Mouse (Mus musculus) CD4-positive, CD25-positive, alpha-beta regulatory T cell, adult 2 months (primary cell): ENCODE data around the gene Sdhaf3.

ENCODE experiments used
- DNase-seq: peaks from one replicate; pipeline ENCODE4 v3.0.0-alpha.2; 2012; ENCODE audit warnings: low read depth, low spot score

Sdhaf3 gene

GRCm38 (mm10) chr6:7062819-7063218, 107.0 kb downstream of the Sdhaf3 start:
- no peak for DNase-seq

GRCm38 (mm10) chr6:7068782-7069181, 113.0 kb downstream of the Sdhaf3 start:
- DNase-seq: no peak

- DNase-seq: no peak
These were observed 113.7 kb downstream of the Sdhaf3 start for GRCm38 (mm10) chr6:7069463-7069862.

- no peak for DNase-seq
These were observed 126.2 kb downstream of the Sdhaf3 start for GRCm38 (mm10) chr6:7082054-7082453.

GRCm38 (mm10) chr6:7082467-7083259, 126.9 kb downstream of the Sdhaf3 start:
- no peak for DNase-seq

- DNase-seq: no peak
These were observed 127.9 kb downstream of the Sdhaf3 start for GRCm38 (mm10) chr6:7083661-7084060.

- no peak for DNase-seq
These were observed 128.6 kb downstream of the Sdhaf3 start for GRCm38 (mm10) chr6:7084370-7084769.

- DNase-seq: no peak
These were observed 129.7 kb downstream of the Sdhaf3 start for GRCm38 (mm10) chr6:7085506-7085905.

GRCm38 (mm10) chr6:7092094-7092493, 136.3 kb downstream of the Sdhaf3 start:
- no peak for DNase-seq
